ENCODE assay signal across 21 mouse cellular contexts in genomic region chr16:21448464-21448863, GRCm38 (mm10). TPM values are rescaled to one million over a fixed set of nuclear protein-coding genes. Genes with fewer than 3 reads are reported as not detected.
DNase-seq lines count a peak whose midpoint lies in the region; ATAC-seq lines count a peak whose summit lies in the region.
"Had no signal": no experiment of that assay in that cellular context is flagged by ENCODE, and none has a peak within 500 bp of the region (broad histone marks: within the 10 kb centered on the region; RNA-seq: fewer than 3 reads in every experiment).

No protein-coding gene starts in this region.

- peak; percentile 68 for ATAC-seq in frontal cortex, adult (ENCODE audit: low TSS enrichment)
- no peak for ATAC-seq in monocyte, adult 5-6 weeks (replicated peaks; ENCODE audit: insufficient number of reproducible peaks, low FRiP score, low TSS enrichment, poor library complexity, severe bottlenecking)
- ATAC-seq: activated CD4-positive, CD25-positive, alpha-beta regulatory T cell, adult 4 months; CD4-positive, CD25-positive, alpha-beta regulatory T cell, adult 4 months; forebrain, embryonic 14.5 days; forebrain, embryonic 16.5 days; Patski had no signal

- DNase-seq in frontal cortex, postnatal 14 days (ENCODE audit: low spot score in 2 of 2) = no peak
- peak; percentile 58 for DNase-seq in right cerebral cortex, adult 18-20 months
- DNase-seq in right cerebral cortex, postnatal 14 days = no peak
- DNase-seq: adrenal gland, adult 8-10 months; adrenal gland, postnatal 14 days; adrenal gland, postnatal 36 days; B cell, adult 2 months; cerebellum, adult 11 months; cerebellum, adult 18-20 months; cerebellum, adult 8-10 months; cerebellum, adult 9-11 months; cerebellum, postnatal 14 days; cerebellum, postnatal 36 days; embryo, embryonic 11 days had no signal

RNA-seq across cellular contexts. Expression of gene Vps8, which starts 25.5 kb away (rescaled TPM):
- total RNA-seq in monocyte, adult 5-6 weeks (2017) = 26.4 to 33.9 TPM (median 33.5 TPM) in 3 replicates
